10 mouse cellular contexts compared by ENCODE assay signal in genomic region chr2:162976001-162976400, GRCm38 (mm10). TPM values are rescaled to one million over a fixed set of nuclear protein-coding genes. Genes with fewer than 3 reads are reported as not detected.
DNase-seq lines count a peak whose midpoint lies in the region; ATAC-seq and TF ChIP-seq lines count a peak whose summit lies in the region.
"Had no signal": no experiment of that assay in that cellular context is flagged by ENCODE, and none has a peak within 500 bp of the region (broad histone marks: within the 10 kb centered on the region; RNA-seq: fewer than 3 reads in every experiment).

No protein-coding gene starts in this region.

- no peak overlapping the region for H3K27ac ChIP-seq in forebrain, embryonic 16.5 days (ENCODE audit: low read length)
- no peak overlapping the region for H3K27ac ChIP-seq in forebrain, embryonic 12.5 days
- H3K27ac ChIP-seq in liver, adult 2 months (replicated peaks; ENCODE audit: insufficient read depth, low read depth, low read length): peak overlapping the region; percentile 49
- H3K27ac ChIP-seq in limb, embryonic 10.5 days: no peak overlapping the region
- H3K27ac ChIP-seq: macrophage had no signal

- H3K4me1 ChIP-seq in forebrain, embryonic 16.5 days (replicated peaks; ENCODE audit: control insufficient read depth, insufficient read depth, low read length): peaks cover 21% of the 10 kb centered on the region
- H3K4me1 ChIP-seq in forebrain, embryonic 12.5 days: peaks cover 16% of the 10 kb centered on the region
- peaks cover 20% of the 10 kb centered on the region for H3K4me1 ChIP-seq in liver, adult 2 months (ENCODE audit: control insufficient read depth, insufficient read depth, low read length)
- peaks cover 10% of the 10 kb centered on the region for H3K4me1 ChIP-seq in limb, embryonic 10.5 days

- no peaks in the 10 kb centered on the region for H3K36me3 ChIP-seq in forebrain, embryonic 16.5 days (ENCODE audit: control insufficient read depth, insufficient read depth)
- H3K36me3 ChIP-seq in forebrain, embryonic 12.5 days (replicated peaks): no peaks in the 10 kb centered on the region
- no peaks in the 10 kb centered on the region for H3K36me3 ChIP-seq in liver, adult 2 months (ENCODE audit: control insufficient read depth, insufficient read depth, low read length)
- no peaks in the 10 kb centered on the region for H3K36me3 ChIP-seq in limb, embryonic 10.5 days

- no peak for TF ChIP-seq POLR2A in liver, adult 2 months (IDR thresholded peaks at IDR 0.05; ENCODE audit: extremely low read depth, insufficient read depth, low read length)

- 0 out of 2 replicates have a peak, but pooled peaks have one; percentile 34 for ATAC-seq in forebrain, embryonic 16.5 days
- no peak for ATAC-seq in forebrain, embryonic 12.5 days (ENCODE audit: low FRiP score)
- ATAC-seq: CD4-positive, CD25-positive, alpha-beta regulatory T cell, adult 4 months had no signal

- peak; percentile 94 for DNase-seq in liver, adult 2 months (ENCODE audit: extremely low read depth, low read depth, low spot score)
- DNase-seq in liver: no peak
- DNase-seq in kidney, postnatal 10 days: peak; percentile 63
- DNase-seq in thymus, postnatal 10 days (ENCODE audit: low spot score in 2 of 2): no peak
- no peak for DNase-seq in frontal cortex, postnatal 36 days (ENCODE audit: low spot score in 2 of 2)
- no peak for DNase-seq in limb, embryonic 10.5 days (ENCODE audit: low spot score)

- H3K4me3 ChIP-seq in forebrain, embryonic 16.5 days (replicated peaks; ENCODE audit: low read length): no peak overlapping the region
- no peak overlapping the region for H3K4me3 ChIP-seq in forebrain, embryonic 12.5 days (replicated peaks)
- no peak overlapping the region for H3K4me3 ChIP-seq in liver, adult 2 months (ENCODE audit: insufficient read depth, low read depth, low read length)
- H3K4me3 ChIP-seq in limb, embryonic 10.5 days: no peak overlapping the region

- H3K27me3 ChIP-seq in forebrain, embryonic 16.5 days (replicated peaks; ENCODE audit: control insufficient read depth, insufficient read depth, low read length): no peaks in the 10 kb centered on the region
- H3K27me3 ChIP-seq in forebrain, embryonic 12.5 days: no peaks in the 10 kb centered on the region
- H3K27me3 ChIP-seq in liver, adult 2 months (ENCODE audit: control insufficient read depth, insufficient read depth, low read length): no peaks in the 10 kb centered on the region
- no peaks in the 10 kb centered on the region for H3K27me3 ChIP-seq in limb, embryonic 10.5 days (ENCODE audit: low read depth, poor library complexity, severe bottlenecking)

- H3K79me2 ChIP-seq in liver, adult 2 months (ENCODE audit: control insufficient read depth, insufficient read depth, low read length): no peaks in the 10 kb centered on the region

- 50% methylated on average over 4 of the region's 4 CpGs for WGBS in forebrain, embryonic 16.5 days
- WGBS in forebrain, embryonic 12.5 days: 67% methylated on average over 4 of the region's 4 CpGs
- 6% methylated on average over 4 of the region's 4 CpGs for WGBS in liver, adult 2 months
- 89% methylated on average over 4 of the region's 4 CpGs for WGBS in limb, embryonic 10.5 days

- TF ChIP-seq CTCF in liver, adult 2 months (IDR thresholded peaks at IDR 0.05; ENCODE audit: low read depth, low read length): no peak

- H3K9ac ChIP-seq in forebrain, embryonic 16.5 days (replicated peaks; ENCODE audit: low read depth, low read length): no peak overlapping the region
- no peak overlapping the region for H3K9ac ChIP-seq in forebrain, embryonic 12.5 days
- H3K9ac ChIP-seq in liver, adult 2 months (ENCODE audit: low read depth, low read length): 0 out of 2 replicates have a peak overlapping the region, but pooled peaks have one; percentile 2

- no peak overlapping the region for H3K4me2 ChIP-seq in forebrain, embryonic 16.5 days (ENCODE audit: low read length)
- H3K4me2 ChIP-seq in forebrain, embryonic 12.5 days: no peak overlapping the region

- H3K9me3 ChIP-seq in forebrain, embryonic 16.5 days (ENCODE audit: control insufficient read depth, low read length): no peaks in the 10 kb centered on the region
- H3K9me3 ChIP-seq in forebrain, embryonic 12.5 days: no peaks in the 10 kb centered on the region
- H3K9me3 ChIP-seq in limb, embryonic 10.5 days (replicated peaks): no peaks in the 10 kb centered on the region

RNA-seq across cellular contexts. Expression of gene Sgk2, which starts 11.1 kb away (rescaled TPM):
- polyA plus RNA-seq in forebrain, embryonic 16.5 days (2015; fragmentation: Nextera tagmentation; extraction: Ambion mirVana): not detected in 2 replicates
- not detected in 2 replicates for polyA plus RNA-seq in forebrain, embryonic 12.5 days (2016; fragmentation: Nextera tagmentation; extraction: Ambion mirVana)
- 39.4 and 65.0 TPM in 2 replicates for total RNA-seq in liver, adult 2 months (2014; rRNA removed)
- 27.8 and 39.0 TPM in 2 replicates for polyA plus RNA-seq in liver, adult 2 months (2012; rRNA removed)
- not detected in 2 replicates for polyA plus RNA-seq in limb, embryonic 10.5 days (2016; fragmentation: Nextera tagmentation; extraction: Ambion mirVana)
- polyA plus RNA-seq: CD4-positive, CD25-positive, alpha-beta regulatory T cell, adult 4 months; macrophage had no signal

RNA-seq across cellular contexts. Expression of gene L3mbtl1, which starts 32.7 kb away (rescaled TPM):
- polyA plus RNA-seq in forebrain, embryonic 16.5 days (2015; fragmentation: Nextera tagmentation; extraction: Ambion mirVana): 0.96 and 2.1 TPM in 2 replicates
- 0.11 and 0.82 TPM in 2 replicates for polyA plus RNA-seq in forebrain, embryonic 12.5 days (2016; fragmentation: Nextera tagmentation; extraction: Ambion mirVana)
- total RNA-seq in liver, adult 2 months (2014; rRNA removed): 0.28 TPM in 1 of 2 replicates, not detected in the other
- 0.11 TPM in 1 of 2 replicates, not detected in the other for polyA plus RNA-seq in liver, adult 2 months (2012; rRNA removed)
- 0.11 TPM in 1 of 2 replicates, not detected in the other for polyA plus RNA-seq in limb, embryonic 10.5 days (2016; fragmentation: Nextera tagmentation; extraction: Ambion mirVana)
- polyA plus RNA-seq: macrophage had no signal

RNA-seq across cellular contexts. Expression of gene Ift52, which starts 41.2 kb away (rescaled TPM):
- 38.0 and 38.1 TPM in 2 replicates for polyA plus RNA-seq in forebrain, embryonic 16.5 days (2015; fragmentation: Nextera tagmentation; extraction: Ambion mirVana)
- 48.4 and 52.2 TPM in 2 replicates for polyA plus RNA-seq in forebrain, embryonic 12.5 days (2016; fragmentation: Nextera tagmentation; extraction: Ambion mirVana)
- 12.1 and 18.3 TPM in 2 replicates for total RNA-seq in liver, adult 2 months (2014; rRNA removed)
- 18.0 and 18.8 TPM in 2 replicates for polyA plus RNA-seq in liver, adult 2 months (2012; rRNA removed)
- 46.5 and 51.5 TPM in 2 replicates for polyA plus RNA-seq in limb, embryonic 10.5 days (2016; fragmentation: Nextera tagmentation; extraction: Ambion mirVana)

RNA-seq across cellular contexts. Expression of gene Srsf6, which starts 44.7 kb away (rescaled TPM):
- polyA plus RNA-seq in forebrain, embryonic 16.5 days (2015; fragmentation: Nextera tagmentation; extraction: Ambion mirVana): 155 and 168 TPM in 2 replicates
- polyA plus RNA-seq in forebrain, embryonic 12.5 days (2016; fragmentation: Nextera tagmentation; extraction: Ambion mirVana): 266 and 279 TPM in 2 replicates
- 34.3 and 37.1 TPM in 2 replicates for total RNA-seq in liver, adult 2 months (2014; rRNA removed)
- polyA plus RNA-seq in liver, adult 2 months (2012; rRNA removed): 60.0 and 81.2 TPM in 2 replicates
- 296 and 308 TPM in 2 replicates for polyA plus RNA-seq in limb, embryonic 10.5 days (2016; fragmentation: Nextera tagmentation; extraction: Ambion mirVana)

Comparison
In these comparisons a context has a peak if more than half of its experiments do, and no peak if none do; other contexts are left out.
1. DNase-seq: peak in liver, adult 2 months (single experiment) and kidney, postnatal 10 days (single experiment); none in liver (single experiment), thymus, postnatal 10 days (0 of 2), frontal cortex, postnatal 36 days (0 of 2) and limb, embryonic 10.5 days (single experiment).
2. RNA of gene Sgk2, which starts 11.1 kb away (polyA plus RNA-seq): 27.8 to 39.0 TPM in liver, adult 2 months; not detected in limb, embryonic 10.5 days, not detected in forebrain, embryonic 16.5 days and not detected in forebrain, embryonic 12.5 days; every median in the first group is over 10 times any median in the second.